Comparison of ENCODE assay signal across 11 mouse cellular contexts in genomic region chr4:136022924-136023323, GRCm38 (mm10). TPM values are rescaled to one million over a fixed set of nuclear protein-coding genes. Genes with fewer than 3 reads are reported as not detected.
DNase-seq lines count a peak whose midpoint lies in the region.
"Had no signal": no experiment of that assay in that cellular context is flagged by ENCODE, and none has a peak within 500 bp of the region (broad histone marks: within the 10 kb centered on the region; RNA-seq: fewer than 3 reads in every experiment).

No protein-coding gene starts in this region.

- peak; percentile 12 for DNase-seq in gastrocnemius, postnatal 14 days
- DNase-seq in gastrocnemius, adult 18-20 months (ENCODE audit: low spot score): no peak
- peak; percentile 9 for DNase-seq in left cerebral cortex, postnatal 4 days
- no peak for DNase-seq in left cerebral cortex, postnatal 36 days (ENCODE audit: low spot score in 2 of 2)
- peak; percentile 14 to 15 for DNase-seq in cerebellum, adult 18-20 months
- DNase-seq in cerebellum, adult 9-11 months: peak; percentile 24
- DNase-seq in retina, embryonic 14.5 days (ENCODE audit: low spot score): no peak
- DNase-seq in left cerebral cortex, postnatal 25 days (ENCODE audit: low spot score in 2 of 2): no peak
- DNase-seq: gastrocnemius, postnatal 10 days; heart, postnatal 10 days; liver had no signal

- intact Hi-C loops in gastrocnemius, postnatal 14 days (cut with DNase I; ENCODE audit: low total_unique reads): no loop called here
- intact Hi-C loops in left cerebral cortex, postnatal 4 days (cut with DNase I): no loop called here
- intact Hi-C loops in left cerebral cortex, postnatal 36 days (cut with DNase I): loop anchor here (5.0 kb wide), 1 partner anchor 36 kb away; the partner anchor contains the start of gene Pithd1
- intact Hi-C loops in left cerebral cortex, postnatal 25 days (cut with DNase I): no loop called here

RNA-seq across cellular contexts. Expression of gene Eloa, which starts 1.4 kb away (rescaled TPM):
- total RNA-seq in gastrocnemius, postnatal 14 days (2021): 10 to 100 TPM; 46.2 to 46.7 TPM
- 10 to 100 TPM; 62.0 to 62.3 TPM for total RNA-seq in gastrocnemius, adult 18-20 months (2021)
- 10 to 100 TPM; 34.9 to 36.1 TPM for total RNA-seq in left cerebral cortex, postnatal 4 days (2021)
- total RNA-seq in left cerebral cortex, postnatal 36 days (2021): 10 to 100 TPM; 27.7 to 29.4 TPM
- 10 to 100 TPM; 27.3 to 28.8 TPM for total RNA-seq in left cerebral cortex, postnatal 25 days (2021)

RNA-seq across cellular contexts. Expression of gene Rpl11, which starts 30.3 kb away (rescaled TPM):
- total RNA-seq in gastrocnemius, postnatal 14 days (2021): 100 to 1,000 TPM; 298 to 342 TPM
- 100 to 1,000 TPM; 249 to 252 TPM for total RNA-seq in gastrocnemius, adult 18-20 months (2021)
- total RNA-seq in left cerebral cortex, postnatal 4 days (2021): 100 to 1,000 TPM; 347 to 361 TPM
- 100 to 1,000 TPM; 248 to 256 TPM for total RNA-seq in left cerebral cortex, postnatal 36 days (2021)
- 100 to 1,000 TPM; 233 to 241 TPM for total RNA-seq in left cerebral cortex, postnatal 25 days (2021)

RNA-seq across cellular contexts. Expression of gene Pithd1, which starts 35.9 kb away (rescaled TPM):
- total RNA-seq in gastrocnemius, postnatal 14 days (2021): 10 to 100 TPM; 20.4 to 21.4 TPM
- total RNA-seq in gastrocnemius, adult 18-20 months (2021): 10 to 100 TPM; 25.3 to 26.3 TPM
- 10 to 100 TPM; 31.0 to 38.1 TPM for total RNA-seq in left cerebral cortex, postnatal 4 days (2021)
- total RNA-seq in left cerebral cortex, postnatal 36 days (2021): 10 to 100 TPM; 82.7 to 91.9 TPM
- total RNA-seq in left cerebral cortex, postnatal 25 days (2021): 10 to 100 TPM; 82.1 to 84.3 TPM

RNA-seq across cellular contexts. Expression of gene Lypla2, which starts 50.5 kb away (rescaled TPM):
- 10 to 100 TPM; 28.9 to 29.2 TPM for total RNA-seq in gastrocnemius, postnatal 14 days (2021)
- total RNA-seq in gastrocnemius, adult 18-20 months (2021): 10 to 100 TPM; 25.2 to 29.8 TPM
- 100 to 1,000 TPM; 110 to 122 TPM for total RNA-seq in left cerebral cortex, postnatal 4 days (2021)
- total RNA-seq in left cerebral cortex, postnatal 36 days (2021): 10 to 100 TPM; 80.0 to 86.1 TPM
- total RNA-seq in left cerebral cortex, postnatal 25 days (2021): 10 to 100 TPM; 87.0 to 88.6 TPM

RNA-seq across cellular contexts. Expression of gene Gale, which starts 59.4 kb away (rescaled TPM):
- 1 to 10 TPM; 1.2 to 2.1 TPM for total RNA-seq in gastrocnemius, postnatal 14 days (2021)
- total RNA-seq in gastrocnemius, adult 18-20 months (2021): under 1 TPM; 0.73 to 0.97 TPM
- 10 to 100 TPM; 30.9 to 35.8 TPM for total RNA-seq in left cerebral cortex, postnatal 4 days (2021)
- 10 to 100 TPM; 22.4 to 24.1 TPM for total RNA-seq in left cerebral cortex, postnatal 36 days (2021)
- total RNA-seq in left cerebral cortex, postnatal 25 days (2021): 10 to 100 TPM; 22.4 to 22.5 TPM

Comparison
In these comparisons a context has a peak if more than half of its experiments do, and no peak if none do; other contexts are left out.
1. DNase-seq: peak in gastrocnemius, postnatal 14 days (single experiment), left cerebral cortex, postnatal 4 days (single experiment), cerebellum, adult 18-20 months (2 of 2) and cerebellum, adult 9-11 months (single experiment); none in gastrocnemius, adult 18-20 months (single experiment), left cerebral cortex, postnatal 36 days (0 of 2), retina, embryonic 14.5 days (single experiment) and left cerebral cortex, postnatal 25 days (0 of 2).